Mouse (Mus musculus) urinary bladder, adult 2 months (tissue): ENCODE data around the gene Cct6b. TPM values are rescaled to one million over a fixed set of nuclear protein-coding genes. Genes with fewer than 3 reads are reported as not detected.
"Not testable (repeated sequence)": the region's sequence is repeated elsewhere in the genome, so short reads cannot be mapped to it uniquely, and the experiment has no call there.

Experiments used
- DNase-seq: peaks from one replicate; pipeline ENCODE4 v3.0.0; 2022; ENCODE audit warnings: low spot score
- polyA plus RNA-seq: library from polyadenylated mRNA; depleted of rRNA; stranded (reverse); fragments of >200 nt; gene quantifications from 2 replicates; pipeline ENCODE4 v1.2.3, GENCODE M21; 2012; rRNA removed

Cct6b gene
- polyA plus RNA-seq, 1 experiment = 0.50 TPM

GRCm38 (mm10) chr11:82705082-82705481, 59.0 kb downstream of the Cct6b start:
- DNase-seq = no peak

DNA sequence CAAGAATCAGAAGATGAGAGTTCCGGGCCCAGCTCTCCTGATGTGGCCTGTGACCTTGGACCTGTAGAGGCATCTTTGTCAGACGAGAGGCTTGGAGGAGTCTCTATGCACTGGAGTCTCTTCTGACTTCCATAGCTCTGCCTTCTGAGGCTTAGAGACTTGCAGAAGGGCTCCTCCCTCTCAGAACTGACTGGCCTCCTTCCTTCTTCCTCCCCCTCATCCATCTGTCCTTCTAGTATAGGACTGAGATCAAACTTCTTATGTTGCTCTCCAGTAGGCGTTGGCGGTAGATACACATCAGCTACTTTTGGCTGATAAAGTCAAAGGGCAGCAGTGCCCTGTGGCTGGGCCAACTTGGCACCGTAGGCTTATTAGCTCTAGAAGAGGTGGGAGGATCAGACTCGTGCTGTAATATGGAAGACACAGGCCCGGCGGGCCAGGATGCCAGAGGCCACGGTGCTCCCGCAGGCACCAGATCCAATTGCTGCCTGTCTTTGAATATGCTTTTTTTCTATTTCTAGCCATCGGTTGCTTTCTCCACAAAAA, 64.2 kb downstream of the Cct6b start:
- DNase-seq = no peak

- DNase-seq = no peak
Observed at GRCm38 (mm10) chr11:82695930-82696329, 68.2 kb downstream of the Cct6b start.

GRCm38 (mm10) chr11:82694947-82695346, 69.2 kb downstream of the Cct6b start:
- DNase-seq = not testable (repeated sequence)

- no peak for DNase-seq
Observed at GRCm38 (mm10) chr11:82692668-82693067, 71.5 kb downstream of the Cct6b start.

- no peak for DNase-seq
Observed at GRCm38 (mm10) chr11:82690476-82690875, 73.6 kb downstream of the Cct6b start.

DNA sequence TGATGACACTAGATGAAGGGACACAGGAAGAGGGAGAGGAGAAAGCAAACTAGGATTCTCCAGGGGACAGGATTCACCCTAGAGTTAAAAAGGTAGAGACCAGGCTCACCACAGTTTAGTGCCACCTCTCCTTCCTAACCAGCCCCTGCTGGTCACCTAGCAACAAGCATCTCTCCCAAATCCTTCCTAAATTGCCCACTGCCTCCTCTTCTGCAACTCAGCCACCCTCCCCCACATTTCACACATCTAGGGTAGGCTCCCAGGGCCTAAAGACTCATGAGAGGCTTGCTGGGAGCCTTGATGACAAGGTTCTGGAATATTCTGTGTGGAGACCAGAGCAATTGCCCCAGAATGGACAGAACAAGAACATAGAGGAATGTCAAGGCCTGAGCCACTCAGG, 76.5 kb downstream of the Cct6b start:
- no peak for DNase-seq

DNA sequence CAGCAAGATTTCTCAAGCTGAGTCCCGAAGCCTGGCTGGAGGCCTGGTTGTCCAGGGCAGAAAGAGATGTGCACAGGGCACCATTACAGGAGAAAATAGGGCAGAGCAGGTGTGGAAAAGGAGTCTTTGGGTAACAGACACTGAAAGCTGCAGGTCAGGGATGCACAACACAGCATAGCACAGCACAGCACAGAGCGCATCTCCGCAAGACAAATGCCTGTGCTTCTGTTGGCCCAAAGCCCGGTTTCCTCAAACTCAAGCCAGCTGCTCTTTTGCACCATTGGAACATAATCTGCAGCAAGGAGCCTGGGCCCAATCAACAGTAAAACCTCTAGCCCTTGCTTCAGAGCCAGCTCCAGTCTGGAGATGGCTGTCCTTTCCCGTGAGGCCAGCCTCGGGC, 79.4 kb downstream of the Cct6b start:
- DNase-seq = no peak

- DNase-seq = no peak
Observed at GRCm38 (mm10) chr11:82683765-82684505, 80.2 kb downstream of the Cct6b start.

GRCm38 (mm10) chr11:82678561-82678960, 85.6 kb downstream of the Cct6b start:
- DNase-seq = no peak

Other genes with a start within 250 kb of the Cct6b start
- gene Zfp830, start within 50 bp of the Cct6b start, polyA plus RNA-seq = 17.6 and 19.3 TPM in 2 replicates
- gene Lig3, start 16.8 kb upstream of the Cct6b start, polyA plus RNA-seq = 16.6 and 17.6 TPM in 2 replicates
- 13.7 and 14.6 TPM in 2 replicates for gene Rffl, start 106.9 kb upstream of the Cct6b start, polyA plus RNA-seq
- 18.0 and 18.6 TPM in 2 replicates for gene Rad51d, start 126.3 kb upstream of the Cct6b start, polyA plus RNA-seq
- 0.04 and 0.06 TPM in 2 replicates for gene Fndc8, start 127.8 kb upstream of the Cct6b start, polyA plus RNA-seq
- gene Nle1, start 144.1 kb upstream of the Cct6b start, polyA plus RNA-seq = 26.2 and 33.7 TPM in 2 replicates
- gene Unc45b, start 146.2 kb upstream of the Cct6b start, polyA plus RNA-seq = 4.4 and 6.7 TPM in 2 replicates
- gene Slfn5, start 187.0 kb upstream of the Cct6b start, polyA plus RNA-seq = 19.1 and 23.0 TPM in 2 replicates
- 2.2 TPM in 2 replicates for gene Slfn9, start 227.5 kb upstream of the Cct6b start, polyA plus RNA-seq